Mouse (Mus musculus) urinary bladder, postnatal 25 days (tissue): ENCODE results near the gene Rgr.
"Not testable (repeated sequence)": the region's sequence is repeated elsewhere in the genome, so short reads cannot be mapped to it uniquely, and the experiment has no call there.

Experiments
- DNase-seq: peaks from one replicate; pipeline ENCODE4 v3.0.0; 2022; ENCODE audit warnings: low spot score

Gene Rgr

DNA sequence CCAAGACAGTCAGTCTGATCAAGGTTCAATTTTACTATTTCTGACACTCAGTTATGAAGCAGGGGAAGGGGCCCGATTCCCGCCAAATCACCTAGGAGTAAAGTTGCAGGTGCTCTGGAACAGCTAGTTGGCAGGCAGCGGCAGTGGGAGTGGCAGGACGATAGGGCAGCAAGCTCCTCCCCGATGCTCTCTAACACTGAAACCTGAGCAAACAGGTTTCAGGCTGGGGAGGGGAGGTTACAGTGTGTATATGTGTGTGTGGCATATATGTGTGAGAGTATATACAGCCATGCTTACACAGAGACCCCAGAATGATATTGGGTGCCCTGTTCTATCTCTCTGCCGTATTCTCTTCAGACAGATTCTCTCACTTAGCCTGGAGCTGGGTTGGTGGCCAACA is 48.0 kb downstream of the Rgr start:
- not testable (repeated sequence) for DNase-seq

DNA sequence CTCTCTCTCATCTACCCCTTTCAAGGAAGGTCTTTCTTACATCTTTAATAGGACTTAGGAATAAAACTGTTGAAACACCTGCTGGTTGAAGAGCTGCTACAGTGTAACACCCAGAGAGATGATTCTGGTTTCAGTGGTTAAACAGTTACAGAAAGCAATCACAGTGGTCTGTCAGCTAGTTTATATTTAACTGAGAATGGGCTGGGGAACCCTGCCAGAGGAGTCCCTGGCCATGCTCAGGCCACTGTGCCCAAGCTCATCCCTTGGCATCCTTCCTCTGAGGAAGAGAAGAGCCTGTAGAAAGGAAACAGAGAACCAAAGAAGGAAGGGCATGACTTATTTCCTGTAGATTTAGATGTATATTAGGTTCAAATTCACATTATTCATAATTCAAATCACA is 59.0 kb downstream of the Rgr start:
- no peak for DNase-seq

DNA sequence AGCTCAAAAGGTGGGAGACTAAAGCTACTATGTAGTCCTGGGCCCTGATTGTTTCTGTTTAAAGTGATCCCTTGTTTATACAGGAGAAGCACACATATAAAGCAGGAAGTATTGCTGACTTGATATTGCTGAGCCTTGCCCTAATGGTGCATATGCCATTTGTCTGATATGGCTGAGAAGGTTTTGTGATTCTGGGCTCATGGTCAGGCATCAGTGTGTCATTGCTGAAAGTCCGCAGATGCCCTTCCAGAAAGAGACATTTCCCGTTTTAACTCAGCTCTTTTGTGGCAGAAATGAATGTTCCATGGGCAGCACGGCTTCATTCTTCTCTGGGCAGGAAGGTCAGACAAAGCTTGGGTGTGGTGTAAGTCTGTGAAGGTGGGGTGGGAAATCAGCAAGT is 63.1 kb downstream of the Rgr start:
- DNase-seq = no peak
